Mouse (Mus musculus) testis, adult 2 months (tissue): Measurements from ENCODE around the gene Gimd1.

ENCODE experiments used
- CTCF ChIP-seq: fragments of 200-500 bp; IDR thresholded peaks from 2 replicates; pipeline ENCODE4 v1.5.1; 2012; ENCODE audit warnings: low read depth, mild to moderate bottlenecking, inconsistent platforms, low read length, moderate library complexity; ENCODE audit not compliant: control insufficient read depth, insufficient read depth, insufficient replicate concordance
- POLR2A ChIP-seq: fragments of 200-500 bp; IDR thresholded peaks from 2 replicates; pipeline ENCODE4 v1.6.1; 2012; ENCODE audit warnings: low read depth, mild to moderate bottlenecking, inconsistent platforms, low read length, moderate library complexity; ENCODE audit not compliant: control insufficient read depth

GRCm38 (mm10) chr3:132684231-132684928, 54.8 kb downstream of the Gimd1 start, which contains the start of gene Aimp1:
- no peak for TF ChIP-seq POLR2A
- no peak for TF ChIP-seq CTCF
